9 mouse cellular contexts compared by ENCODE assay signal in the genomic region with DNA sequence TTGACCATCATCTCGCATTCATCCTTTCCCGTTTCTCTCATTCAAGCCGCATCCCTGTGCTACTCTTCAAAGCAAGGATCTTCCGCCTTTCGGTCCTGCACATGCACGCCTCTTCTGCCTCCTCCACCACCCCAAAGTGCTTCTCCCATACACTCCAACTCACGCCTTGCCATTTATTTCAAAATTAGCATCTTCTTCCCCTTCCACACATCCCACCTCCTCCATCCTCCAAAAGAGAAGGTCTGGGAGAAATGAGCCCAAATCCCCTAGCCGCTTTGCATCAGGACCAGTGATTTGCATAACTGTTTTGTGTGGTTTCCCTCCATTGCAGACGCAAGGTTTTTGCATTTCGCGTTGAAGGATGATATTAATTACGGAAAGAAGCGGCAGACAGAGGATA. TPM values are rescaled to one million over a fixed set of nuclear protein-coding genes. Genes with fewer than 3 reads are reported as not detected.
DNase-seq lines count a peak whose midpoint lies in the region; ATAC-seq lines count a peak whose summit lies in the region.
"Had no signal": no experiment of that assay in that cellular context is flagged by ENCODE, and none has a peak within 500 bp of the region (broad histone marks: within the 10 kb centered on the region; RNA-seq: fewer than 3 reads in every experiment).

No protein-coding gene starts in this region.

- H3K4me3 ChIP-seq in embryonic facial prominence, embryonic 13.5 days = peak overlapping the region; percentile 73
- H3K4me3 ChIP-seq in limb, embryonic 11.5 days (ENCODE audit: low read depth, low read length) = peak overlapping the region; percentile 64; the same call in 1 of the 2 replicates

- H3K9ac ChIP-seq in embryonic facial prominence, embryonic 13.5 days = no peak overlapping the region
- no peak overlapping the region for H3K9ac ChIP-seq in limb, embryonic 11.5 days (ENCODE audit: low read length)

- peaks cover 4% of the 10 kb centered on the region; the same call in 1 of the 2 replicates for H3K4me1 ChIP-seq in embryonic facial prominence, embryonic 13.5 days
- H3K4me1 ChIP-seq in limb, embryonic 11.5 days (ENCODE audit: control insufficient read depth, insufficient read depth, low read length) = 0 out of 2 replicates have a peak, but pooled peaks cover under 1% of the 10 kb centered on the region

- H3K27ac ChIP-seq in embryonic facial prominence, embryonic 13.5 days = no peak overlapping the region
- no peak overlapping the region for H3K27ac ChIP-seq in limb, embryonic 11.5 days (replicated peaks; ENCODE audit: low read depth, low read length)

- WGBS in embryonic facial prominence, embryonic 13.5 days = 9% methylated on average over 13 of the region's 13 CpGs
- 5% methylated on average over 13 of the region's 13 CpGs for WGBS in limb, embryonic 11.5 days

- H3K36me3 ChIP-seq in embryonic facial prominence, embryonic 13.5 days = no peaks in the 10 kb centered on the region
- H3K36me3 ChIP-seq in limb, embryonic 11.5 days (ENCODE audit: control insufficient read depth, insufficient read depth, low read length) = no peaks in the 10 kb centered on the region

- DNase-seq in retina, postnatal 1 day = peak; percentile 49
- no peak for DNase-seq in retina, embryonic 14.5 days (ENCODE audit: low spot score)
- no peak for DNase-seq in limb, embryonic 11.5 days (ENCODE audit: low spot score)
- DNase-seq in right cerebral cortex, postnatal 4 days = peak; percentile 6
- DNase-seq in adrenal gland, postnatal 14 days = no peak
- no peak for DNase-seq in adrenal gland, postnatal 25 days

- peaks cover 33% of the 10 kb centered on the region for H3K27me3 ChIP-seq in embryonic facial prominence, embryonic 13.5 days
- H3K27me3 ChIP-seq in limb, embryonic 11.5 days (ENCODE audit: control insufficient read depth, insufficient read depth, low read length) = no peaks in the 10 kb centered on the region; the same call in 1 of the 2 replicates

- no peaks in the 10 kb centered on the region; the same call in 1 of the 2 replicates for H3K9me3 ChIP-seq in embryonic facial prominence, embryonic 13.5 days
- H3K9me3 ChIP-seq in limb, embryonic 11.5 days (ENCODE audit: control insufficient read depth, low read length) = no peaks in the 10 kb centered on the region

- H3K4me2 ChIP-seq in embryonic facial prominence, embryonic 13.5 days = peak overlapping the region; percentile 89
- H3K4me2 ChIP-seq in limb, embryonic 11.5 days (ENCODE audit: low read depth, severe bottlenecking) = no peak overlapping the region

- no peak for ATAC-seq in embryonic facial prominence, embryonic 13.5 days (ENCODE audit: insufficient number of reproducible peaks, insufficient read depth, low FRiP score, low TSS enrichment, low read depth)
- ATAC-seq in limb, embryonic 11.5 days (ENCODE audit: insufficient number of reproducible peaks, low FRiP score, low TSS enrichment, low read depth) = no peak
- ATAC-seq: Patski had no signal

RNA-seq across cellular contexts. Expression of gene Cadm2, which starts 1.9 kb away (rescaled TPM):
- 2.7 and 3.8 TPM in 2 replicates for polyA plus RNA-seq in embryonic facial prominence, embryonic 13.5 days (2015; fragmentation: Nextera tagmentation; extraction: Ambion mirVana)
- polyA plus RNA-seq in limb, embryonic 11.5 days (2014; fragmentation: Nextera tagmentation; extraction: Ambion mirVana) = 2.8 and 3.8 TPM in 2 replicates
- 0.56 and 1.4 TPM in 2 replicates for total RNA-seq in adrenal gland, postnatal 14 days (2021)
- 0.76 and 1.2 TPM in 2 replicates for total RNA-seq in adrenal gland, postnatal 25 days (2021)
- polyA plus RNA-seq: liver, embryonic 16.5 days had no signal

Comparison
In these comparisons a context has a peak if more than half of its experiments do, and no peak if none do; other contexts are left out.
1. DNase-seq: peak in retina, postnatal 1 day (single experiment) and right cerebral cortex, postnatal 4 days (single experiment); none in retina, embryonic 14.5 days (single experiment), limb, embryonic 11.5 days (single experiment), adrenal gland, postnatal 14 days (single experiment) and adrenal gland, postnatal 25 days (single experiment).